Mouse (Mus musculus) ZHBTc4 (cell line): ENCODE measurements at regions not wholly inside any gene's neighbourhood (a gene's known extent, or its start where the extent isn't known, plus 50 kb on each side); places are given as distances from the start of the nearest gene placed in this dataset.

ENCODE experiments used
- DNase-seq: peaks from one replicate; pipeline ENCODE4 v3.0.0-alpha.2; 2011; ENCODE audit warnings: low read depth, low spot score

GRCm38 (mm10) chr7:71043128-71043527 is 308.2 kb downstream of the Gm10295 start:
- DNase-seq = no peak

- no peak for DNase-seq
Measured at GRCm38 (mm10) chr7:71041388-71041787, 309.9 kb downstream of the Gm10295 start.

GRCm38 (mm10) chr7:71040846-71041245 is 310.4 kb downstream of the Gm10295 start:
- no peak for DNase-seq

DNA sequence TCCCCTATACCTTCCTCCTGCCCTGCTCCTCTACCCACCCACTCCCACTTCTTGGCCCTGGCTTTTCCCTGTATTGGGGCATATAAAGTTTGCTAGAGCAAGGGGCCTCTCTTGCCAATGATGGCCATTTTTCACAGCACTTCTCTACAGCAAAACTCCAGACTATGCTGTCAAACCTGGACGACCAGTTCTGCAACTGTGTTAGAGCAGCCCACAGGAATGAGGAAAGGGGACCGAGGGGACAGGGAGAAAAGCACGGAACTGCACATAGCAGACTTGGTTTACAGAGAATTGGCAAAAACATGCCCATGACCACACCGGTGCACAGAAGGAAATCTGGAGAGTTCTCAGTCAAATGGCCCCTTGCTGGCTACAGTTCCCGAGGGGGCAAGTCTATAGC is 312.7 kb downstream of the Gm10295 start:
- DNase-seq = no peak

GRCm38 (mm10) chr7:71033121-71033520 is 318.2 kb downstream of the Gm10295 start:
- no peak for DNase-seq

DNA sequence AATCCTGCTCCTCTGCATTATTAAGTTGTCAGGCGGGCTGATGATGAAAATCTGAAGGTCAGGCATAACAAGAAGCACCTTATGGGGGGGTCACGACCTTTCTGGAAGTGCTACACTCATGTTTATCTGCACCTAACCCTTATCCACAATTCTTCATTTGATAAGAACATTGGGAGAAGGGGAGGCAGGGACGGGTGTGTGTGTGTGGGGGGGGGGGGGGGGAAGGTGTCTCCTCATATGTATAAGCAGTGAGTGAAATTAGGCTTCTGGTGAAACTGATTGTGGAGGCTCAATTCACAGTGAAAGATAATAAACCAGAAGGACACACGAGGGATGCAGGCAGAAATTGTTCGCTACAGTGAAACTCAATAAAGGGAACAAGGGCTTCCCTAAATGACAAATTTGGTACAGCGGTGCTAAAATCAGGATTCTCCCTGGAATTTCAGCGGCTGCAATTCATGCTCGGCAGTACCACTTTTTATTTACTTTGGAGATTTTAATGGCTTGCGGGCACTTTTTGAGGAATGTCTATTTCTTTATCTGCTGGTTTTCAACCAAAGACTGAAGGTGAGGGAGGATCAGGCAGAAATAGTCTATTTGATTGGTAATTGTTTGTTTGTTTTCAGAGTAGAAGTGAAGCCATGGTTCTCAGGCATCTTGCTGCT is 327.2 kb downstream of the Gm10295 start:
- no peak for DNase-seq

- DNase-seq = peak; percentile 12
Measured at GRCm38 (mm10) chr7:71023253-71023945, 327.9 kb downstream of the Gm10295 start.
